Mouse (Mus musculus) layer of hippocampus, adult 8-10 months (tissue): ENCODE measurements around the gene Cdc6. TPM values are rescaled to one million over a fixed set of nuclear protein-coding genes. Genes with fewer than 3 reads are reported as not detected.
"Not testable (repeated sequence)": the region's sequence is repeated elsewhere in the genome, so short reads cannot be mapped to it uniquely, and the experiment has no call there.

Experiments
- DNase-seq, 2 experiments: peaks; one replicate each; pipeline ENCODE4 v3.0.0; 2022; ENCODE audit warnings: low spot score in 2 of 2
- total RNA-seq, 4 experiments: library from RNA; stranded (reverse); gene quantifications; 2 replicates each; pipeline ENCODE4 v1.2.4; 2022

Gene Cdc6
- total RNA-seq, 4 experiments from 2014 or later: 0.36 to 1.2 (median 0.44) TPM

DNA sequence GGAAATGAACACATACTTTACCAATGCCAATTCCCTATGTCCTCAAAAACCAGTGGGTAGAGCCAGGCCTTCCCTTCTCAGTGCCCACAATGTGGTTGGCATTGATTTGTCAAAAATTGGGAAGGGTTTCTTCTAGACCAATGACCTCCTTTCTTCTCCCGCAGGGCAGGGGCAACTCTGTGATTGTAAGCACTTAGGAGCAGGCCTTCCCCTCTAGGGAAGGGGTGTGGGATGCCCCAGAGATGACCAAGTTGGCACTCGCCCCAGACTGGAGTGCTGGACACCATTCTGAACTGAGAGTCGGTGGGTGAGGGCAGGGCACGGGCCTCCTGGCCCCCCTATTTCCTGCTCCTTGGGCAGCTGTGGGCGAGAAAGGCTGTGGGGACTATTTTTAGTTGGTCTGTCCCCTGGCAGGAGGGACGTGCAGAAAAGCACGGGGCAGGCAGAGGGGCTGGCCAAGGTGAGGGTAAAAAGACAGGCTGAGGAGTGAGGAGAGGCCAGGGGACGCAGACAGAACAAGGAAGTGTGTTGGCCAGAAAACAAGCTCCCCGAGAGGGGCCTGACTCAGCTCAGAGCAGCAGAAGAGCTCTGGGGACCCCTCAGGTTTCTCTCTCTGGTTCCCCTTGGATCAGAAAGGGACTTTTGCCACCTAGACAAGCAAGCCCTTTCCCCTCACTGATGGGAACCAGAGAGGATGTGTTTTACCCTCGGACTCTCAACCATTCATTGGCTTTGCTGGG lies 23.3 kb downstream of the Cdc6 start:
- DNase-seq: no peak

DNA sequence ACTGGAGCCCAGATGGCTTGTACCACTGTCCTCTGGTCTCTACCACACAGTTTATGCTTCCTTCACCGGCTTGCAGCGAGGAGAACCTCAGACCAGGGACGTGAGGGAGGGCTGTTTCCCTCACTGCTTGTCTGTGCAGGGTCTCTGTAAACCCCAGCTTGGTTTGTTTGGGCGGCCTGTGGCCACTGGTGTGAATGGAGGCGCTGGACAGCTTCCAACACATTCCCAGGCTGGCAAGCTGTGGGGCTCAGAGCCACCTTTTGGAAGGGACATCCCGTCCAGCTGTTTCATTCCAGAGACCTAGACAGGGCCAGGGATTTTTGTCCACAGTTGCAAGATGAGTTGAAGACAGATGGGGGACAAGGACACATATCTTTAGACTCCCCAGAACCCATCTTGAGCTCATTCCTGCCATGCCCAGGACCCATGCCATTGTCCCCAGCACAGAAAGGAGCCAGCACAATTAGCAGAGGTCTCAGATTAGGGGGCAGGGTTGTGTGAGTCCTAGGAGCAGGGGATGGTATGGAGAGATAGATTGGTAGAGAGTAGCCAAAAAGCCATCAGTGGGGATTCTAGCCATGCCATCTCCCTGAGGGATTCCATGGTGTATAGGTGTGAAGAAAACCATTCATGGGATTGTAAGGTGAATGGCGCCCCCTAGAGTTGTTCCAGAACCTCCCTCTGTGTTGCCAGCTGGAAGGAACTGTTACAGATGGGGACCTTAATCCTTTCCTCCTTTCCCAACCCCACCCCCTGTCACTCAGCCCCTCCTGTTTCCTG lies 24.1 kb downstream of the Cdc6 start:
- no peak for DNase-seq

DNA sequence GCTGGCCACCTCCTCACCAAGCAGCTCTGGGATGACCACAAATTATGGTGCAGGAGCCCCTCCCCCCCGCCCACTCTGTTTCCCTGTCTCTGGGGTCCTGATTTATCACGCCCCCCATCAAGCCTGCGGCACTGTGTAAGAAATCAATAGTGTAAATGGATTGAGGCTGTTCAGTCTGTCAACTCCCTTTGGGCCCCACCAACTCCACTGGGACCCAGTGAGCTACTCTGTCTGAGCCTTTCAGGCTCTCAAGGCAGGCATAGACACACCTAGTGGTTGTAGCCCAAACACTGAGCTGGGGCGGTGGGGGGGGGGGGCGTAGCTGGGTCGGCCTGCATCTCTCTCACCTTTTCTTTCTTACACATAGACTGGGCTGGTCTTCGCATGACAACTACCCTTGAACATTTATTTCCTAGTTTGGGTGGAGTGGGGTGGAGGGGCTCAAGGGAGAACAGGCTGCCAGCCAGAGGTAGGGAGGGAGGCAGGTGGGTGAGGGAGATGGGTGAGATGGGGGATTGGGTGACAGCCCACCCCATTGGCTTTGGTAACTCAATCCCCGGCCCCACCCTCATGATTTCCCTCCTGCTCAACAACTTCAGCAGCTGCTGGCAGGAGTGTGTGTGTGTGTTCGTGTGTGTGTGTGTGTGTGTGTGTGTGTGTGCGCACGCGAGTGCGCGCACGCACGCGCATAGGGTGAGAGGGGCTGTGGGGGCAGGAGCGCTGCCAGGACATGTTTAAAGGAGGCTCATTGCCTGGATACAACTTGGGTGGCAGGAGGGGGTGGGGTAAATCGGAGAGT lies 24.9 kb downstream of the Cdc6 start:
- no peak for DNase-seq

DNA sequence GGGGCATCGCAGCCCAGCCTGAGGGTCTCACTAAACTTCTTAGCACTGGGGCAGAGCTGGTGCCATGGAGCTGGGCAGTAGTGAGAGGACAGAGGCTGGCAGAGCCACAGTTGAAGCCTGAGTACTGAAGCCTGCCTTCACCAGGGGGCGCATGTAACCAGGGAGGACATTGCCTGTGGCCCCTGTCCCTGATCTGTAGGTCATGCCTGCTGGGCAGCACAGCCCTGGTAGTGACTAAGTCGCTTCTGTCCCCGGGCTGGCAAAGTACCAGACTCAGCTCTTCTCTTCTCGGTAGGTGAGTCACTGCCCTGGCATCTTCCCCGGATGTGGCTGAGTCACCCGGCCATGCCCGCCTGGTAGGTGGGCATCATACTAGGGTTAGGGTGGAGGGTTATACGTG lies 25.6 kb downstream of the Cdc6 start:
- no peak for DNase-seq

DNA sequence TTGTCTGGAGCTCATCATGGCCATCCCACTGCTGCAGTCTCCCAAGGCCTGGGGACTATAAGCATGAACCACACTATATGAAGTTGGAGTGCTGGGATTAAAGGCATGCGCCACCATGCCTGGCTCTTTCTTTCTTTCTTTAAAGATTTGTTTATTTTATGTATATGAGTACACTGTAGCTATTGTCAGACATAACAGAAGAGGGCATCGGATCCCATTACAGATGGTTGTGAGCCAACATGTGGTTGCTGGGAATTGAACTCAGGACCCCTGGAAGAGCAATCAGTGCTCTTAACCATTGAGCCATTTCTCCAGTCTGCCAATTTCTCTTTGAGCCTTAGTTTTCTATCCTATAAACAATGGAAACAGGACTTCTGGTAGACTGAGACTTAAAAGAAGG lies 26.2 kb downstream of the Cdc6 start:
- not testable (repeated sequence) for DNase-seq

DNA sequence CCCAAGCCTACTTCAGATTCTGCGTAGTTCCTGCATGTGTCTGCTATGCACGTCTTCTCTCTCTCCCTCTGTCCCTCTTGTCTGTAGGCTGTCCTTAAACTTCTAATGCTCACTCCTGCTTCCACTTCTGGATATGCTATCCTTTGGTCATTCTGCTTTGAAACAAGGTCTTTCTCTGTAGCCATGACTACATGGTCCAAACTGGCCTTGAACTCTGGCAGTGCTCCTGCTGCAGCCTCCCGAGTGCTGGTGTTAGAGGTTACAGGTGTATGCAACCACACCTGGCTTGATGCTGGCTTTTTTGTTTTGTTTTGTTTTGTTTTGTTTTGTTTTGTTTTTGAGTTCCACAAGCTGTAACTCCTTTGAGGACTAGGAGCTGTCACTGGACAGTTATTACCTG lies 26.8 kb downstream of the Cdc6 start:
- no peak for DNase-seq

DNA sequence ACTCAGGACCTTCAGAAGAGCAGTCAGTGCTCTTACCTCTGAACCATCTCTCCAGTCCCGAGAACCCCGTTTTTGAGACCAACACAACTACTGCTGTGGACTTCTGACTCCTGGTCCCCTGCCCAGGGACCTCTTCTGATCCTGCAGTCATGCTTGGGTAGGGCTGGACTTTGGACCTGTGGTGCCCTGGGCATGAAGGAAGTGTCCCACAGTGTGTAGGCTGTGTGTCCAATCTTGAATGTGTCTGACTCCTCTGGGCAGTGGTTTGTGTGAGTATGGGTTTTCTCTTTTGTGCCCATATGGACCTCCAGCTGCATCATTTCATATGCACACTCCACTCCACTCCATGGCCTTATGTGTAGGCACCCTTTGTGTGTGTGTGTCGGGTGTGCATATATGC lies 27.5 kb downstream of the Cdc6 start:
- no peak for DNase-seq

DNA sequence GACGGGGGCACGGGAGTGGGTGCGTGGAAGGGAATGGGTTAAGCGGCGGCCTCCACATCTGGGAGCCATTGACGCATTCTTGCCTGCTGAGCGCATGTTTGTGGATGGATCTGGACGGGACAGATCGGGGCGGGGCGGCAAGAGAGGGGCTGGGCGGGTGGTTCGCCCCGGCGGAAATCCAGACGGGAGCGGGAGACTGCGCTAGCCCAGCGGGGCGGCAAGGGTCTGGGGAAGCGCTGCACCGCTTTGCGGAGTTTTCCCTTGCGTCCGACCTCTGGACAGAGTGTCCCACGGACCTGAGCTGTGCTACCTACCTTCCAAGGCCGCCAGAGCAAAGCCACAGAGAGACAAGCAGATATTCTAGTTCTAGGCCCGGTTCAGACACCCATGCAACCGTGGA lies 28.6 kb downstream of the Cdc6 start:
- DNase-seq: no peak

DNA sequence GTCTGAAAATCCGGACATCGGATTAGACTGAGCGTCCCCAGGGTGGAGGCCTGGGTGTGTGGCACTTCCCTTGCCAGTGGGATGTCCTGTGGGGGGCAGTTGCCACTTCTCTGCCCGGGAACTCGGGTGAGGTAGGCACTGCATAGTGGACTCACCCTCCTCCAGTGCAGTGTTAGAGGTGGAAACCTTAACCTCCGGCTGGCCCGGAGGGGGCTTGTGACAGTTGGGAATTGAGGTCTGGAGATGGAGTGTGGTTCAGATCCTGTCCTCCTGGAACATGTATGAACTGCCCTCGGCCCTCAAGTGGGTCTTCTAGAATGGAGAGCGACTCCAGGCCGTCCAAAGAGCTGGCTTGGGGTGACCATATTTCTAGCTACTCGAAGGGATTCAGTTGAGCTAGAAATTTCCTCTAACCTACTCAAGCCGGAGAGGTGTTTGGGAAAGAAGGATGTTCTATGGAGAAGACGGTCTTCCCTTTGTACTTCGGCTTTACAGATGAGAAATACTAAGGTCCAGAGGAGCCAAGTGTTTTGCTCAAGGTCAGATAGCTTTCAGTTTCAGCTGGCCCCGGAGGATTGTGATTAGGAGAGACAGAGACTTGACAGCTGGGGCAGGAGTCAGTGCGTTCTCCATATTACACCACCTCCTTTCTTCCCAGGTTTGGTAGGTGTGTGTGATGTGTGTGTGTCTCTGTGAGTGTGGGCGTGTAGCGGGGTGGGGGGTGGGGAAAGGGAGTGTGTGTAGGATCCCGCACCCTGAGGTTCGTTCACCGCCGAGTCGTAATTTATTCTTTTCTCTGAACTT lies 29.2 kb downstream of the Cdc6 start:
- no peak for DNase-seq

DNA sequence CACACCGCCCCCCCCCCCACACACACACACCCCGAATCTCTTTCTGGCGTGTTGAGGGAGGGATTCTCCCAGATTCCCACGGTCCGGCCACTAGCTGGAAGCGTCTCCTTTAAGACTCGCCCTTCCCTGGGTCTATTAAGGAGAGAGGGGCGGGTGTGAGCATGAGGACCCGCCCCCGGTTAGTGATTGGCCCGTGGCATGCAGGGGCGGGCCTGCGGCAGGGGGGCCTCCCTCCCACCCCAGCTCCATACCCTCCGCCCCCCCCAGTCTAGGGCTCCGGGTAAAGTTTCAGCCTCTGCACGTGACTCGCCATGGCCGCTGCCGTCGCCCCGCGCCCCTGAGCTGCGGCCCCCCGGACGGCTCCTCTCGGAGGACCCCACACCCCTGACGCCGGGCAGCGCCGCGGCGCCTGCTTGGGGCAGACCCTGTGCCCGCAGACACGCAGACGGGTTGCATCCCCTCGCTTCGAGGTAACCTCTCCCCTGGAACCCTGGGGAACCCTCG lies 29.9 kb downstream of the Cdc6 start:
- DNase-seq: no peak

DNA sequence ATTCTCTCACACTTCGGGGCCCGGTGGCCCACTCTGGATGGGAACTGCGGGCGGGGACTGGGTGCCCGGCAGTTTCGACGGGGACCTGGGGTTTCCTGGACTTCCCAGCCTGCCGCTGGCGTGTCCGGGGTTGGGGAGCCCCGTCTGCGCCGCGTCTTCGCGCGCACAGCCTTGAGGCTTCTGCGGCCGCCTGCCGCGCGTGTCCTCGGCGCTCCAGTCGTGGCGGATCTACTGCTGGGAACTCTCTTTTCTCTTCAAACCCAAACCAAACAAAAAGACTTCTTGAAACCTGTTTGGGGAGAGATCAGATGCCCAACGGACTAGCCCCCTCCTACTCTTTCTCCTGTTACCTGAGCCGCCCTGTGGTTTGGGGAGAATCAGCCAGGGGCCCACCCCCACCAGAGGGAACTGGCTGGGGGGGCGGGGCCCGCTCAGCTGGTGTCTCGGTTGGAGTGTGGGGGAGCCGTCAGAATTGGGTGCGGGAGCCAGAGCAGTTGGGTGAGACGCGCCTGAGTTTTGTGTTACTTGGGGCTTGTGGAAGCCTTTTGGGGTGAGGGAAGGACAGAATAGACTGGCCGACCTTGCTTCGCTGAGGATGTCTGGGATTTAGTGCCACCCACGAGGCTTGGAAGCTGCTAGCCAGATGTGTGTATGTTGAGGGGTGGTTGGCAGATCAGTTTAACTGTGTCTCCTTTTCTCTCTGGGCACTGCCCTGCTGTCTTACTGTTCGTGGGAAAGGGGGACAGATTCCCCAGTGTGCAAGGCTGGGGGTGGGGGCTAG lies 30.5 kb downstream of the Cdc6 start:
- no peak for DNase-seq

DNA sequence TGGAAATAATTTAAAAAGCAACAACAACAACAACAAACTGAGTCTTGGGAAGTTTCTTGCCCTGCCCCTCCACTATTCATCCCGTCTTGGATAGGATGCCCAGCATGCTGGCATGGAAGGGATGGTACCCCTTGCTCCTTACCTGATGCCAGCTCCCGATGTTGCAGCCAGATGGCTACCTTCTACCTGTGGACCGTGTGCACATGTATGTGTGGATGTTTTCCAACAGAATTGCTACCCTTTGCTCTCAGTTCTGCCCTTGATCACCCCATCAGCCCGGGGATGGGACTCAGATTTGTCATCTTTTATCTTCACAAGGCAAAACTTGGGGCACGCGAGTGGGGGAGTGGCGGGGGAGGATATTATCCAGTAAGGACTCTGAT lies 31.1 kb downstream of the Cdc6 start:
- no peak for DNase-seq

DNA sequence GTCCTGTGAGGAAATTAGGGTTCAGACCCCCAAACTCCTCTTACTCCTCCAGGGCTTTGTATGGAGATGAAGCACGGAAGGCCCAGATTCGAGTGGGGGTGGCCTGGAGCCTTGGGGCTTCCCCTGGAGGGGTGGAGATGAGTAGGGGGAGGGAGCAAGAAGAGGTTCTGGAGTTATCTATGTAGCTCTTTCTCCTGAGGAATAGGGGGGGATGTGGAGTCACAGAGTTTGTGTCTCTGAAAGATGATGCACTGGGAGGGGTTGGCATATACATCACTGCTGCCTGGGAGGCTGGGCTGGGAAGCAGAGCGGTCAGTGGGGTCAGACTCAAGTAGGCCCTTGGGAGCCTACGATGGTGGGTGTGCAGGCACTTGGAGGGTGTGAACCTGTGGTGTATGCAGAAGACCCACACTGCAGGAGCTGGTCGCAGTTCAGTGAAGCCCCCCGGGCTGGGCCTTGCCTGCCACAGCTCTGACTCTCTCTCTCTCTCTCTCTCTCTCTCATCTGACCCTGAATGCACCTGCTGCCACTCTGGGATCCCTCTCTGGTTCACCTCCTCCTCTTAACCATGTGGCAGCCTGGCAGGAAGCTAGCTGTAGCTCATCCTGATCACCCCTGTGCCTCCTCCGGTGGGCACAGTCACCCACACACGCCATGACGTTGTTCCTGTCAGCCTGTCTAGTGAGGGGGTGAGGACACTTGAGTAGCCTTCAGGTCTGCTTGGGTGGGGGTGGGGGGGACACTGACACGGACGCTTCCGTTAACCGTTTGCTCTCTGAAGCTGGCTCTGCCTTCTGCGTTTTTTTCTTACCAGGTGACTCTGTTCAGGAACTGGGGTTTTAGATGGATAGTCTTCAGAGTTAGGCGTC lies 31.7 kb downstream of the Cdc6 start:
- DNase-seq: no peak

DNA sequence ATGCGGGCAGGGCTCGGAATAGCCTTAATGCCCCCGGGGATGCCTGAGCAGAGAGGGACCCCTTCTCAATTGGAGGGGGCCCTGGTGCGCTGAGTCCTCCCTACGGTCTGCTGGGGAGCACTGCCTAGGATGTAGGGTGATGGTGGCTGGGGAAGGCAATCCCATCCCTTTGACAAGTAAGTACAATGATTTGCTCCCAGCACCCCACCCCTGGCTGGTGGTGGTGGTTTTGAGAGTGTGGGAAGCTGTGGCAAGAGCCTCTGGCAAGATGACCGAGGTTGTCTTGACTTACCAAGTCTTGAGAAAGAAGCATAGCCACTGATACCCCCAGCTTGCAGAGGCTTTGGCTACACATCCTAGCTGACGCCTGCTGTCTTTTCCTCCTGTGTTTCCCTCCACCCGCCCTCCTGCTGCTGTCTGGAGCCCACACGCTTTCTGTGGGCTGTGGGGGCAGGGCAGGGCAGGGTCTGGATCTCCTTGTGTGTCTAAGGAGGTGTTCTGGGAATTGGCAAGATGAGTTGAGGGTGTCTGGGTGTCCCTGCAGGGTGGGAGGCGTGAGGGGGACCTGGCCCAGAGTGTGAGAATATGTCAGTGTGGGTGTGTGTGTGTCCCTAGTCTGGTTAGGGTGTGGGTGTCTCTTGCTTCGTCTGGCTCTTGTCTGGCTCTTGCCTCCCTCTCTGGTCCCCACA lies 32.5 kb downstream of the Cdc6 start:
- DNase-seq: no peak

DNA sequence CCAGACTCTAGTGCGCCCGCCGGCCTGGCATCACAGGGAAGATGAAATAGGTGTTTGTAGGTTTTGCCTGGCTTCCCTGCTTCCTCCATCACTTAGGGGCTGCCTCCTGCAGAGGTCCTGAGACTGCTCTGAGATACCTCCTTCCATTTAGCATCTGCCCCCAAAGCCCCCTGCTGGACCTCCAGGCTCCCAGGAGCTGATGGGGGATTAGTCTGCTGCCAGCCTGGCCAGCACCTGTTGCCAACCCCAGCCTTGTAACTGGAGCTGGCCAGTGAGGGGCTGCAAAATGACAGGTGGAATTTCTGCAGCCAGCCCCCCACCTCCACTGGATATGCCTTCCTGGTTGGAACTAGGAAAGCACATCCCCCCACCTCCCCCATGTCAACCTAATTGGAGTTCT lies 33.2 kb downstream of the Cdc6 start:
- no peak for DNase-seq

DNA sequence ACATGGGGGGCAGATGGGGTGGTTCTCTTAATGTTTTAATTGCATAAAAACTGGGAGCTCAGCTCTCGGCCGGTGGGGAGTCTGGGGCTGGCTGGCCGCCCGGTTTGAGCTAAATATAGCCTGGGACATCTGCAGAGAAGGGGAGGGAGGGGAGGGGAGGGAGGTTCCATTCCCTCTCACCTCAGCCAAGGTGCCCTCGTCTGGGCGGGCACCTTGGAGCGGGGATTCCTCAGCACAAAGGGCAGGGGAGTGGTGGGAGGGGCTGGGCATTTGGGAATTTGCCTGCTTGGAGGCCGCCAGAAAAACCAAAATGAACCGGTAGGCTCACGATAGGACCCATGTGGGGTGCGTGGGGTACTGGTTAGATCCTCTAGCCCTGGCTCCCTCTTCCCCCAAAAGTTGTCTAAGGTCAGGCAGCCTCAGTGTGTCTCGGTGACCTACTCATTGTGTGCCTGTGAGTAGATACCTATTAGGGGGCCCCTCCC lies 33.8 kb downstream of the Cdc6 start:
- DNase-seq: peak in 1 of 2 experiments; percentile 66

DNA sequence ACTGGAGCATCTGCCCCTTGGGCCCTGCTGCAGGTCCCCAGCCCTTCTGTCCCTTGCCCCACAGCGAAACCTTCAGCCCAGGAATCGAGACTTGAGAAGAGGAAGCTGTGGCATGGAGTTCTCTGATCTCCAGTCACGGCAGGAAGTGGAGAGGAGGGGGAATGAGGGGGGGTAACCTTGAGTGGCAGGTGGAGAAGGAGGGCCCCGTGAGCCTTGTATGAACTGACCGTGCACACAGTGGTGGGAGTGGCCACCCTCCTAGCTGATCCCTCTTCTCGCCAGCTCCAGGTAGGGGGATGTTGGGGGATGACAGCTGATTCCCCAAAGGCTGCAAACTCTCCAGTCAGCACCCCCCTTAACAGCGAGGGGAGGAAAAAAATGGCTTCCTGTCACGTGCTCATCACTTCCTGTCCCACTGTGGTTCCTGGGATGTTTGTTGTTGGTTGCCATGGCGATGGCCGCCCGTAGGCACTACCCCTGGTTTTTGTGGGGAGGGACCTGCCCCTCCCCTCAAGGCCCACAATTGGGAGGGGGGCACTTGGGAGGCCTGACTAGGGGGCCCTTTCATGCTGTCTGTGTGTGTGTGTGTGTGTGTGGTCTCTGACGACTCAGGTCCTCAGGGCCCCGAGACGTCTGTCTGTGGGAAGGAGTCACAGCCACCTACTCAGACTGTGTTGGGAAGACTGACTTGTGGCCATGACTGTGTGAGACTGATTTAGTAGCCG lies 34.4 kb downstream of the Cdc6 start:
- DNase-seq: peak in 1 of 2 experiments; percentile 55

DNA sequence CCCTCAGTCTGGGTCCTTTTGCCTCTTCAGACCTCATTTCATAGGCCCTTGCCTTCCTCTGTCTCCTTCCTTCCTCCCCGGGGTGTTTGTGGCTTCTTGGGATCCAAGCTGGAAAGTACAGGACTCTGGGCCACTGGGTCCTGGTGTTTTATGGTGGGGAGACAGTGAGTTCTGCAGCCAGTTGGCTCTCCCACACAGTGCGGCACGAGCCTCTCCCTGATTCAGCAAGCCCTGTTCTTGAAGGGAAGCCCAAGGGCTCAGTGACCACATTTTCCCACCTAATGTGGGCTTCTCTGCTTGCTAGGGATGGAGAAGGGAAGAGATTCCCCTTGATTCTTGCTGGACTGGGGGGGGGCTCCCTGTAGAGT lies 34.9 kb downstream of the Cdc6 start:
- no peak for DNase-seq
